Mouse (Mus musculus) left cerebral cortex, adult 11 months (tissue): ENCODE data around the gene Mettl27.

Experiments
- DNase-seq: peaks from one replicate; pipeline ENCODE4 v3.0.0; 2022; ENCODE audit warnings: low spot score

Mettl27 gene

GRCm38 (mm10) chr5:134932179-134932902 lies at the start of gene Mettl27:
Mettl27 (plus strand) TSS chr5:134932368.
- peak; percentile 71 for DNase-seq

GRCm38 (mm10) chr5:134883077-134883476 lies 49.1 kb upstream of the Mettl27 start:
- no peak for DNase-seq

DNA sequence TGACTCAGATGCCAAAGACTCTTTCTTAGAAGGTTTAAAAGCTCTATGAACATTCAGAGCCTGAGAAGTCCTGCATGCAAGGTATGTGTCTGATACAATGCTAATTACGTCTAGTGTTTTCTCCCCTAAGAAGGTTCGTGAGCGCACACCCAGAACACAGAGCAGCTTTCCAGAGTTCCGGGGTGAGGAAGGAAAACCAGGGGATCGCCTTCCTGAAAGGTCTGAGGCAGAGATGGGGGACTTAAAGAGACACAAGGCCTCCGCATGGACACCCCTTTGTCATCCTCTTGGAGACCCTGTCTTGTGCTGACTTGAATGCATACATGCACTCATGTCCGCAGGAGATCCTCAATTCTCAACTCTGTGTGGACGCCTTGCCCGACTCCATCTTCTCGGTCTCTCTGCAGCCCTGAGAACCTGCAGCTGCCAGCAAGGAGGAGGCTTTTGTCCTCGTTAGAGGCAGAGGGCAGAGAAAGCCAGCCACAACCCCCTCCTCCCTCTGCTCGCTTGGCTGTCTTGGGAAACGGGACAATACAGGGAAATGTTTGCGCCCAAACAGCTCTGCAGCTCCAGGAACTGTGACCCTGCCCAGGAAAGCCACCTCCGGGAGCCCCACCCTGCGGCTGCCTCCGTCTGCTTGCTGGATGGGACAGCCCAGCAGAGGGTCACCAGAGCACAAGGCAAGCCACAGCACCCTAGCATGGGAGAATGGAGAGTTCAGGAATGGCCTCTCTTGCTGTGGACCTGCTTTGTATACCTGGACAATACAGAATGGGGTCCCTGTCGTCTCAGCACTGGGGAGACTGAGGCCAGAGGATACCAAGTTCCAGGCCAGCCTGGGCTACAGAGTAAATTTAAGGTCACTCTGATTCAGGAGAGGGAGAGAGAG lies 44.5 kb upstream of the Mettl27 start:
- DNase-seq: no peak

- no peak for DNase-seq
Observed at GRCm38 (mm10) chr5:134888505-134888904, 43.7 kb upstream of the Mettl27 start.

DNA sequence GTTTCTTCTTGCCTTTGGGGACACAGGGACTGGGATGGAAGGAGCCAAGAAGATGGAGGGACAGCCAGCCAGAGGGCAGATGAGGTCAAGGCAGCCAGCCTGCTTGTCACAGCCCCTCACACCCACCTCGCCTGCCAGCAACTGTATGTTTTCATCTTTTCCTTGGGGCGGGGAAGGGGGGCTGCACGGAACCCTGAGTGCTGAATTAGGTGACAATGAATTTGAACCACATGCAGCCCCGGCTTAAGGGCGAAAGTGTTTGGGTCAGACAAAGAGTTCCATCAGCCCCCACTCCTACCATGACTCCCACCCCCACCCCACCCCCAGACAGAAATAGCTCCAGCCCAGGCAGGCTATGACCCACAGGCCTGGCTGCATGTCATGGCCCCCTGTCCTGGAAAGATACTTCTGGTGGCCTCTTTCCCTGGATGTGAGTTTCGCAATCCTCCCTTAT lies 41.5 kb upstream of the Mettl27 start:
- DNase-seq: no peak

DNA sequence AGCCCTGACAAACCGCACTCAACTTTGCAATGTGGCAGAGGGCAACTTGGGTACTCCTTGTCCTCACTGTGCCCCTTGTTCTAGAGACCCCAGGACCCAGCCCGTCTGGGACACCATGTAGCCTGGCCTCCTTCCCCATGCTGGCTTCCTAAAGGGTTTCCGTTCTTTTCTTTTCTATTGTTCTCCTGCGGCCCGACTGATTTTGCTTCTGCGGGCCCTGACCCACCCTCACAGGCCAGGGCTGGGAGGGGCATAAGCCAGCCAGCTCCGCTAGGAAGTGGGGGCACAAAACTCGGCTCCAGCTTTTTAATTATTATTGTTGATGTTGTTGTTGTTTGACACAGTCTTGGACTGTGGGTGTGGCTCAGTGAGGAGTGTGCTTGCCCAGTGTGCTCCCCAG lies 40.6 kb upstream of the Mettl27 start:
- DNase-seq: no peak

GRCm38 (mm10) chr5:134892717-134893116 lies 39.5 kb upstream of the Mettl27 start:
- no peak for DNase-seq

DNA sequence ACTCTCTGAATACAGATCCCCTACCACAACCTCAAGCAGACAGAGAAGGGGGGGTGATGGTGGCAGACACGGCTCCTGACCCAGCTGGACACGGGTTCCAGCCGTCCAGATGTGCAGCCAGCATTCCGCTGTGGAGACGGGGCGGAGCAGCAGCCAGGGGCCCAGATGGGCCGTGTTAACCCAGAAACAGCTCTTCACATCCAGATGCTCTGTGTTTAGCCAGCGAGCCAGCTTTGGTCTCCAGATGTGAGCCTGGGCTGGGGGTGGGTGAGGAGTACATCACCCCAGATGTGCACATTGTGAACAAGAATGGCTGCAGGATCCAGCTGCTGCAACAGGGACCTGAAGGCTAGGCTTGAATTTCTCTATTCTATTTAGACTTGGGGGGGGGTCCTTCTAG lies 36.9 kb upstream of the Mettl27 start:
- DNase-seq: no peak

DNA sequence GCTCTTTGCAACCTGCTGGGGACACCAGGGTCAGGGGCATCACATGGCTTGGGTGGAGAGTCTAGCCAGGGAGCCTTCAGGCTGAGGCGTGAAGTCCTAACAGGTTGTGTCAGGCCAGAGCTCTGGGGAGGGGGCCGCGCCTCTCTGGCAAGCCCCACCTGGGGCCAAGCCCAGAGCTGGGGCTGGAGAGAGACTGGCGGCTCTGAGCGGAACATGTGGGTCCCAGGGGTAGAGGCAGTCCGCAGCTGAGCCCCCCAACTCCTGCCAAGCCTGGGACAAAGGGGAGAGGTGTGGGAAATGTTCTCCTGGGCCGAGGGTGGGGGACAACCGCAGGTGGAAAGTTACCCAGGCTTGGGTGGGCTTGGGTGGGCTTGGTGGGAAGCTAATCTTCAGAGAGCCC lies 35.2 kb upstream of the Mettl27 start:
- DNase-seq: no peak

GRCm38 (mm10) chr5:134897596-134897995 lies 34.6 kb upstream of the Mettl27 start:
- no peak for DNase-seq

DNA sequence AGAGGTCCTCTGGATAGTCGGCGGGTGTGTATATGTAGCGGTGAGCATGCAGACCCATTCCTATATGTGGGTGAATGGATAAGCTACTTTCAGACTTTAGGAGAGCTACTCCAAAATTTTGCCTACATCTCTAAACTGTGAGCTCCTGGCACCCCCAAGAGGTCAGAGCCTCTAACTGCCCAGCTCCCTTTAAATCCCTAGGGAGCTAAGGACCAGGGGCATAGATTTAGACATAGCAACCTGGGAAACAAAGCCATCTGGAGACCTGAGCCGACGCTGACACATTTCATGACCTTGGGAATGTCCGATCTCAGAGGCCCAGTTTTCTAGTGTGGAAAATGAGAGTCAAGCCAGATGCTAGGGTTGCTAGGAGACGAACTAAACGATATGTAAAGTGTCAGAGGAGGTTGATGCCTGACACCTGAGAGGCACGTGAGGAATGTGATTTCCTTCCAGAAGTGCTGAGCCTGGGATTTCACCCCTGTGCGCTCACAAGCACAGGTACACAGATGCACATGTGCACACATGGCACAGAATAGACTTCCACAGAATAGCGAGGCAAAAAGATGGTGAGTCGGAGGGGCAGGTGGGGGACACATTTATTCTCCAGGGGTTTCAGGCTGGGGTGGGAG lies 31.0 kb upstream of the Mettl27 start:
- no peak for DNase-seq

DNA sequence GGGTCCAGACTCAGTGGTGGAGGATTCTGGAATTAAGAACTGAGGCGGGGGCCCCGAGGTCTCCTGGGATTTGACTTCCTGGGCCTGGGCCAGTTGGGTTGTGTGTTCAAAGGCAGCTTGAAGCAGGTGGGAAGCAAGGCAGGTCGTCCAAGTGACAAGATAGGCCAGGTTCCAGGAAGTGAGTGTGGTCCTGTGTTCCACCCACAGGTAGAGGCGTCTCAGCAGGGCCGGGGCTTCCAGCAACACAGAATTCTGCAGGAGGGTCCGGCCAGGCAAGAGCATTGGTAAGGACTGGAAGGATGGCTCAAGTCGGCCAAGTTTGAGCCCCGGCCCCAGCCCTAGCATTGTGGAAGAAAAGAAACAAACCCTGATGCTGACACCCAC lies 30.5 kb upstream of the Mettl27 start:
- DNase-seq: no peak

DNA sequence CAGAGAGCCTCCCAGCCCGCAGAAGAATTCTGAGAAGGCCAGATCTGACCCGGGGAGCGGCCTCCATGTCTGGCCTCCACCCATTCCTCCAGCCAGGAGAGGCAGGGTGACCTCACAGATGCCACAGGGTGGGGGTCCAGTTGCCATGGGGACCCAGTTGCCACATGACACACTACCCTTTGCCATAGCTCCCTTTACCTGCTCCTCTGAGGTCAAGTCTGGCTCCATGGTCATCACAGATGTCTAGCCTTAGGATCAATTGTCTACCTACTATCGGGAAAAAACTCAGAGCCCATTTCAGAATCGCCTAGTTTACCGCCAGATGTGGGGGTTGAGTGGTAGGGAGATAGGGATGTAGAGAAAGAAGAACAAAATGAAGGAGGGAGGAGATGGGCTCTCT lies 25.5 kb upstream of the Mettl27 start, which contains the start of gene Tmem270:
Tmem270 (minus strand) TSS at position 101 of the 400 bp plus-strand sequence.
- no peak for DNase-seq

DNA sequence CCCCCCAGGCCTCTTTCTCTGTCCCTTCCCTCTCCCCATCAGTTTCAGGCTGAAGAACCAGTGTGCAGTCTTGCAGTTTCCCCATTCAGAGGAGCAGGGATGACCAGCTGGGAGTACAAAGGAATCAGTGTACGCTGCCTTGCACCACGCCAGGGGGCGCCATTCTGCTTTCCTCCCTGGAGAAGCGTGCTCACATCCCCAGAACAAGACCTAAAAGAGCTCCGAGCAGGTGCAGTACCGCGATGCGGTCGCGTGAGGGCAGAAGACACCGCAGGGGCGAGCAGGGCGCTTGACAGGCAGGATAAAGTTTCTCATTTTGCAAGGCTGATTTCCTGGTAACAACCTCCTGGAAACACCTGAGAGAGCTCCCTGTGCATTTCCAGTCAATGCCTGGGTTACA lies 25.0 kb upstream of the Mettl27 start:
- DNase-seq: peak; percentile 85

DNA sequence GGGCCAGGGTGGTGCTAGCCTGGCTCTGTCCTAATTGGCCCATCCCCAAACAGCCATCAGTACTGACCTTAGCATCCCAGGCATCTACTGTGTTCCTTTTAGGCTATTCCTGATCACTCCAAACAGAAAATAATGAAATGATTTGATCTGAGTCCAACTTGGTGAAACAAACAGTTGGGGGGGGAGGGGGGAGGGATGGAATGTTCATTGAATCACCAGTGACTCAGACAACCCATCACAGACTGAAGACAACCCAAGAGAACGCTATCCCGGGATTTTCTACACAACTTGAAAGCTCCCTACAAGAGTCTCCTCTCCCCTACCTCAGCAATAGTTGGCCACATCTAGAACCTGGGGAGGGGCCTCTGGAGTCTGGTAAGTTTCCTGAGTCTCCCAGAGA lies 20.3 kb upstream of the Mettl27 start:
- no peak for DNase-seq

DNA sequence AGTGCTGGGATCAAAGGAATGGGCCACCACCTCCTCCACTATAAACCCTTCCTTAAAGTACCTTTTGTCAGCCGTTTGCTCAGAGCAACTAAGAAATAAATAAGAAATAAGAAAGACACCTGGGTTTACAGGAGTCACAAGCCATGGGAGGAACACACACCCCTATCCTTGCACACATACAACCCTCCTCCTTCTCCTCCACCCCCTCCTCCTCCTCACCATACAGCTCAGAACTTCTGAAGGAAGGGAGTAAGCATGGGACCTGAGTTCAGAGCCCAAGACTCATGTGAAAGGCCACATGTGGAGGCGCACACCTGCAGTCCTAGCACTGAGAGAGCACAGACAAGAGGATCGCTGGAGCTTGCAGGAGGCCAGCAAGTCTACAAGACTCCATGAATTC lies 18.8 kb upstream of the Mettl27 start:
- DNase-seq: no peak

- DNase-seq: no peak
Observed at GRCm38 (mm10) chr5:134913753-134914152, 18.4 kb upstream of the Mettl27 start.

DNA sequence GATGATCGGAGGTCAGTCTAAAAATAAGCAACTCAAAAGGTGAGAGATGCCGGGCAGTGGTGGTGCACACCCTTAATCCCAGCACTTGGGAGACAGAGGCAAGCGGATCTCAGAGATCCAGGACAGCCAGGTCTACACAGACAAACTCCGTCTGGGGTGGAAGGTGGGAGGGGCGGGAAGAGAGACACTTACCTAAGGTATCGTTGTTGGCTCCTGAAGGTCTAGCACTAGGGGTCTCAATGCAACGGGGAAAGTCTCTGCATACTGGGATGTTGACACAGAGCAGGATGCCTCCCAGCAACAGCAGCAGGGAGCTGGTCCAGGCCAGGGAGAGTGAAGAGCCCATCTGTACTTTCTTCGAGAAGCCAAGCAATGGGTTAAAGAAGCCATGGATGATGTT lies 17.7 kb upstream of the Mettl27 start:
- no peak for DNase-seq

DNA sequence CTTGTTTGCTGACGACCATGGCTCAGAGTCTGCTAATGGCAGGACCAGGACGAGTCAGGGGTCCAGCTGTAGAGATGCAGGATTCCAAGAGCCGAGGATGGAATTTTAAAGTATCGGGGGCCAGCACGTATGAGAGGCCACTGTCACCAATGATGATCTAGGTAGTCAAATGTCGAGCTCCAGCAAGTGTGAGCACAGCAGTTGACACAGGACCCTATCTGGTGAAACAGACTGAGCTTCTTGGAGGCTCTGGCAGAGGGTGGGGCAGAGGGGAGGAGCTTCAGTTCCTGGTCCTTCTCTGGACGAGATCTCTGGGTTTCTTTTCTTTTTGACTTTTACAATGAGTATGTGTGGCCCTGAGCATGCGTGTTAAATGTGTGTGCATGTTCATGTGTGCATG lies 16.9 kb upstream of the Mettl27 start, which contains the start of gene Cldn13:
Cldn13 (minus strand) TSS at position 216 of the 400 bp plus-strand sequence.
- no peak for DNase-seq

DNA sequence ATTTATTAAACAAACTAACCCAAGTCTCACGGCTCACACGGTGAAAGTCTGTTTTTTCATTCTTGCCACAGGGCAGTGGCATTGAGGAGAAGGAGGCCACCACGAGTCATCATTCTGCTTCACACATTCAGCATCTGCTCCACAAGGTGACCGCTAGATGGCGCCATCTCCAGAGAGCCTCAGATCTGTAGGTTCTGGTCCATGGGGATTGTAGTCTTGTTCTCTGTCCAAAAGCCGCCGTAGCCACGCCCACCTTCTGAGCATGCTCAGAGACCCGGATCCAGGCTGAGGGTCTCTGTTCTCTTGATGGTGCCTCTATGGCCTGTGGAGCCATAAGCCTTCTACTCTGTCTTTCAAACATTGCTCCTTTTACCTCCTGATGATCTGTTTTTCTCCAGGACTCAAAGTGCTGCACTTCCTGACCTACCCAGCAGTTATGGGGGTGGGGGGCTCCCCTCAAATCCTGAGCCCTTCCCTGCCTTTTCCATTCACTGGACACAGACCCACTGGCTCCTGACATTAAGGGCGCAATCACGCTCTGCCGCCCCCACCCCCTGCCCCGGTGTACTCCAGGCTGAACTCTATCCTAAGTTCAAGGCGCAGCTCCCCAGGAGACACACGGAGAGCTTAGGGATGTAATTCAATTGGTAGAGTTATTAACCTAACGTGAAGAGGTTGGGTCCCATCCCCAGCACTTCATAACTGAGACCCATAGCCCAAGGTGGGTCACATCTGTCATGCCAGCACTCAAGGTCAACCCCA lies 13.9 kb upstream of the Mettl27 start:
- DNase-seq: no peak

GRCm38 (mm10) chr5:134919097-134919496 lies 13.1 kb upstream of the Mettl27 start:
- no peak for DNase-seq
